Mouse (Mus musculus) liver, embryonic 12.5 days (tissue): ENCODE data around the gene Creb3. TPM values are rescaled to one million over a fixed set of nuclear protein-coding genes. Genes with fewer than 3 reads are reported as not detected.

Experiments
- ATAC-seq: fragments of 200-750 bp; cut with Nextera tagmentation; 2 replicates; pipeline ENCODE4 v1.8.0; 2017; ENCODE audit warnings: moderate number of reproducible peaks, mild to moderate bottlenecking, moderate library complexity
- H3K27ac ChIP-seq: fragments of 300-500 bp; sonication (generic); 2 replicates; pipeline ENCODE4 v1.5.1; 2016; ENCODE audit warnings: mild to moderate bottlenecking
- H3K27me3 ChIP-seq: fragments of 300-500 bp; sonication (generic); replicated peaks from 2 replicates; pipeline ENCODE4 v1.6.1; 2016; ENCODE audit warnings: mild to moderate bottlenecking, moderate library complexity
- H3K36me3 ChIP-seq: fragments of 300-500 bp; sonication (generic); 2 replicates; pipeline ENCODE4 v1.6.1; 2016; ENCODE audit warnings: mild to moderate bottlenecking, moderate library complexity
- H3K4me1 ChIP-seq: fragments of 300-500 bp; sonication (generic); 2 replicates; pipeline ENCODE4 v1.6.1; 2016
- H3K4me2 ChIP-seq: fragments of 300-500 bp; sonication (generic); 2 replicates; pipeline ENCODE4 v1.6.1; 2016; ENCODE audit warnings: mild to moderate bottlenecking, moderate library complexity
- H3K4me3 ChIP-seq: fragments of 300-500 bp; sonication (generic); 2 replicates; pipeline ENCODE4 v1.5.1; 2016; ENCODE audit warnings: mild to moderate bottlenecking, moderate library complexity
- H3K9ac ChIP-seq: fragments of 300-500 bp; sonication (generic); 2 replicates; pipeline ENCODE4 v1.6.1; 2016; ENCODE audit warnings: mild to moderate bottlenecking, moderate library complexity
- H3K9me3 ChIP-seq: fragments of 300-500 bp; sonication (generic); replicated peaks from 2 replicates; pipeline ENCODE4 v1.6.1; 2016; ENCODE audit warnings: mild to moderate bottlenecking, moderate library complexity
- WGBS: fragments of 180-500 bp; shearing (Covaris S2); methylation state at CpG from one replicate; pipeline ENCODE4 v1.1.7; 2016; ENCODE audit not compliant: insufficient replicate concordance; 5-methylcytosine and 5-hydroxymethylcytosine counted together
- polyA plus RNA-seq: library from polyadenylated mRNA; unstranded; fragments of >200 nt; fragmentation: Nextera tagmentation; extraction: Ambion mirVana; gene quantifications from 2 replicates; pipeline ENCODE4 v1.2.1, GENCODE M21; 2016

Gene Creb3
- polyA plus RNA-seq, 1 experiment from 2014 or later: 17.9 TPM

DNA sequence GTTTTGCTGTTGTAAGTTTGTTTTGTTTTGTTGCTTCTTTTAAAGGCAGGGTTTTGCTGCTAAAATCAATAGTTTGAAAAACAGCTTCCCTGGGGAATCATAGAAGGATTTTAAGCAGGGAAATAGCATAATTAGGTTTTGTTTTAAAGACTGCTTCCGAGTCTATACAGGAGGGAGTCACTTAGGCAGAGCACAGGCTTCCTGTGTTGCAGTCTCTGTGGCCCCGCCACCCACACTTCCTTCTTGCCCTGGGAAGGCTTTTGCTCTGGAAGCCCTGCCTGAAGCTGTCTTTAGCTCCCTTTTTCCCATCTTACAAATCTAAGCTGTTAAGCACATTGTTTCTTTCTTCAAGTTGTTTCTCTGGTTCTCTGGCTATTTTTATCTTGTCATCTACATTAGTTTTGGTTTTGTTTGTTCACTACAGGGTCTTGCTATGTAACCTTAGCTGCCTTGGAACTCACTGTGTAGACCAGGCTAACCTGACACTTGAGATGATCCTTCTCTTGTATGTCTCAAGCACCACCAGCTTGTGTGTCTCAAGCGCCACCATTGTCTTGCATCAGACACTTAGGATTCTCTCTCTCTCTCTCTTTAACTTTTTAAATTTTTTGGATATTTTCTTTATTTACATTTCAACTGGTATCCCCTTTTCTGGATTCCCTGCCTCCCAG, 51.1 kb downstream of the Creb3 start:
- Histone ChIP-seq H3K4me3 (peak overlapping the region; percentile 30; the same call in 1 of the 2 replicates), H3K27ac (peak overlapping the region; percentile 80), H3K27me3 (no peaks in the 10 kb centered on the region), H3K36me3 (no peaks in the 10 kb centered on the region), H3K9ac (peak overlapping the region; percentile 54; the same call in 1 of the 2 replicates), H3K9me3 (no peaks in the 10 kb centered on the region), H3K4me2 (peak overlapping the region; percentile 52), H3K4me1 (peaks cover 26% of the 10 kb centered on the region)
- 26% methylated on average over 3 of the region's 3 CpGs for WGBS
- peak; percentile 82 for ATAC-seq

Other genes starting within 250 kb of the Creb3 start
- 1.7 and 1.9 TPM in 2 replicates for gene Rusc2, start 180.4 kb upstream of the Creb3 start, polyA plus RNA-seq
- not detected in 2 replicates for gene Fam166b, start 133.2 kb upstream of the Creb3 start, polyA plus RNA-seq
- gene Tesk1, start 120.4 kb upstream of the Creb3 start, polyA plus RNA-seq: 2.8 and 3.2 TPM in 2 replicates
- 1.1 TPM in 2 replicates for gene Cd72, start 107.7 kb upstream of the Creb3 start, polyA plus RNA-seq
- gene Sit1, start 78.6 kb upstream of the Creb3 start, polyA plus RNA-seq: not detected in 2 replicates
- gene Ccdc107, start 69.4 kb upstream of the Creb3 start, polyA plus RNA-seq: 38.3 and 40.0 TPM in 2 replicates
- gene Arhgef39, start 62.6 kb upstream of the Creb3 start, polyA plus RNA-seq: 32.6 and 35.8 TPM in 2 replicates
- 1.2 and 1.3 TPM in 2 replicates for gene Car9, start 55.4 kb upstream of the Creb3 start, polyA plus RNA-seq
- gene Tpm2, start 38.6 kb upstream of the Creb3 start, polyA plus RNA-seq: 27.9 and 29.9 TPM in 2 replicates
- gene Tln1, start 359 bp downstream of the Creb3 start, polyA plus RNA-seq: 73.3 and 75.5 TPM in 2 replicates
- 17.4 and 18.0 TPM in 2 replicates for gene Rgp1, start 16.4 kb downstream of the Creb3 start, polyA plus RNA-seq
- gene Gba2, start 16.5 kb downstream of the Creb3 start, polyA plus RNA-seq: 23.5 and 23.6 TPM in 2 replicates
- gene Msmp, start 22.2 kb downstream of the Creb3 start, polyA plus RNA-seq: 1.1 TPM in 1 of 2 replicates, not detected in the other
- 1.5 and 2.1 TPM in 2 replicates for gene Npr2, start 69.6 kb downstream of the Creb3 start, polyA plus RNA-seq
- gene Spag8, start 91.3 kb downstream of the Creb3 start, polyA plus RNA-seq: 0.20 and 0.36 TPM in 2 replicates
- 59.8 and 66.1 TPM in 2 replicates for gene Hint2, start 94.1 kb downstream of the Creb3 start, polyA plus RNA-seq
- 0.44 and 0.53 TPM in 2 replicates for gene Tmem8b, start 106.6 kb downstream of the Creb3 start, polyA plus RNA-seq
- 1.5 and 1.8 TPM in 2 replicates for gene Fam221b, start 106.8 kb downstream of the Creb3 start, polyA plus RNA-seq
- gene Olfr70, start 138.5 kb downstream of the Creb3 start, polyA plus RNA-seq: not detected in 2 replicates
- gene Olfr71, start 147.9 kb downstream of the Creb3 start, polyA plus RNA-seq: not detected in 2 replicates
- gene Hrct1, start 164.9 kb downstream of the Creb3 start, polyA plus RNA-seq: 0.14 and 0.19 TPM in 2 replicates
- gene Spaar, start 167.7 kb downstream of the Creb3 start, polyA plus RNA-seq: 0.02 TPM in 2 replicates
- not detected in 2 replicates for gene Olfr159, start 208.7 kb downstream of the Creb3 start, polyA plus RNA-seq